Mouse (Mus musculus) midbrain, embryonic 15.5 days (tissue): ENCODE data around the gene Zbtb20. TPM values are rescaled to one million over a fixed set of nuclear protein-coding genes. Genes with fewer than 3 reads are reported as not detected.

Experiments used
- ATAC-seq: fragments of 200-750 bp; cut with Nextera tagmentation; replicated peaks from 2 replicates; pipeline ENCODE4 v1.8.0; 2017; ENCODE audit warnings: moderate TSS enrichment
- H3K27ac ChIP-seq: fragments of 300-500 bp; sonication (generic); 2 replicates; pipeline ENCODE4 v1.5.1; 2015; ENCODE audit warnings: mild to moderate bottlenecking, inconsistent platforms
- H3K27me3 ChIP-seq: fragments of 300-500 bp; sonication (generic); replicated peaks from 2 replicates; pipeline ENCODE4 v1.6.1; 2015; ENCODE audit warnings: inconsistent platforms
- H3K36me3 ChIP-seq: fragments of 300-500 bp; sonication (generic); replicated peaks from 2 replicates; pipeline ENCODE4 v1.6.1; 2015; ENCODE audit warnings: inconsistent platforms
- H3K4me1 ChIP-seq: fragments of 300-500 bp; sonication (generic); 2 replicates; pipeline ENCODE4 v1.6.1; 2015; ENCODE audit warnings: inconsistent platforms
- H3K4me2 ChIP-seq: fragments of 300-500 bp; sonication (generic); 2 replicates; pipeline ENCODE4 v1.6.1; 2015; ENCODE audit warnings: inconsistent platforms, mild to moderate bottlenecking, moderate library complexity
- H3K4me3 ChIP-seq: fragments of 300-500 bp; sonication (generic); 2 replicates; pipeline ENCODE4 v1.5.1; 2015; ENCODE audit warnings: mild to moderate bottlenecking, inconsistent platforms
- H3K9ac ChIP-seq: fragments of 300-500 bp; sonication (generic); 2 replicates; pipeline ENCODE4 v1.6.1; 2015; ENCODE audit warnings: mild to moderate bottlenecking, inconsistent platforms
- H3K9me3 ChIP-seq: fragments of 300-500 bp; sonication (generic); 2 replicates; pipeline ENCODE4 v1.6.1; 2016; ENCODE audit warnings: inconsistent platforms
- WGBS: fragments of 180-500 bp; shearing (Covaris S2); methylation state at CpG from one replicate; pipeline ENCODE4 v1.1.7; 2015; ENCODE audit warnings: mixed read lengths; 5-methylcytosine and 5-hydroxymethylcytosine counted together
- microRNA counts: library from miRNA; unstranded; fragments of <30 nt; microRNA quantifications from one replicate; lab custom pipeline; 2016
- microRNA-seq: library from miRNA; unstranded; fragments of <30 nt; microRNA quantifications from one replicate; pipeline ENCODE4, GENCODE M21; 2016
- polyA plus RNA-seq: library from polyadenylated mRNA; unstranded; fragments of >200 nt; fragmentation: Nextera tagmentation; extraction: Ambion mirVana; gene quantifications from 2 replicates; pipeline ENCODE4 v1.2.1, GENCODE M21; 2015

Gene Zbtb20
- polyA plus RNA-seq, 1 experiment from 2014 or later, result 76.5 TPM

- no peak overlapping the region for H3K4me2 ChIP-seq
- H3K36me3 ChIP-seq, result no peaks in the 10 kb centered on the region
- H3K4me1 ChIP-seq, result no peaks in the 10 kb centered on the region
- no peaks in the 10 kb centered on the region for H3K27me3 ChIP-seq
- no peak overlapping the region for H3K27ac ChIP-seq
- no peak overlapping the region for H3K9ac ChIP-seq
- no peak overlapping the region for H3K4me3 ChIP-seq
- ATAC-seq, result no peak
- H3K9me3 ChIP-seq, result no peaks in the 10 kb centered on the region
These were observed 797.0 kb downstream of the Zbtb20 start for GRCm38 (mm10) chr16:43672697-43673096.

DNA sequence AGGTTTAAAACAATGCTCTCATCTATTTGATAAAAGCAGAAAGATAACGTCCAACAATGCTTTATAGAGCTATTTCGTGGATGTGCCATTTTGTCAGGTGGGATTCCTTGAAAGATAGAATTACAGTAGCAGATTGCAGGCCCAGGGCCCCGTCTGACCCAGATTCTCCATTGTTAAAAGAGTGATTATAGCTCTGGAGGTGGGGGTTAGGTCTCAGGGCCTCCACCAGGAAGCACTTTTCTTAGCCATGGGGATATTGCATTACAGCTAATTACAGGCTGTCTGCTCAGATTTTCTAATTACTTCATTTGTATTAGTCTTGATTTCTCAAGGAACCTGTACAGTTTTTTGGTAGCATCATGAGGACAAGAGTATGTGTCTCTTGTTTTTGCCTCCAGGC lies 798.7 kb downstream of the Zbtb20 start:
- Histone ChIP-seq H3K36me3 (no peaks in the 10 kb centered on the region), H3K27ac (no peak overlapping the region), H3K27me3 (no peaks in the 10 kb centered on the region), H3K4me2 (no peak overlapping the region), H3K9me3 (no peaks in the 10 kb centered on the region), H3K4me3 (no peak overlapping the region), H3K9ac (no peak overlapping the region), H3K4me1 (no peaks in the 10 kb centered on the region)
- ATAC-seq, result no peak
- 76% methylated on average over 3 of the region's 3 CpGs for WGBS

DNA sequence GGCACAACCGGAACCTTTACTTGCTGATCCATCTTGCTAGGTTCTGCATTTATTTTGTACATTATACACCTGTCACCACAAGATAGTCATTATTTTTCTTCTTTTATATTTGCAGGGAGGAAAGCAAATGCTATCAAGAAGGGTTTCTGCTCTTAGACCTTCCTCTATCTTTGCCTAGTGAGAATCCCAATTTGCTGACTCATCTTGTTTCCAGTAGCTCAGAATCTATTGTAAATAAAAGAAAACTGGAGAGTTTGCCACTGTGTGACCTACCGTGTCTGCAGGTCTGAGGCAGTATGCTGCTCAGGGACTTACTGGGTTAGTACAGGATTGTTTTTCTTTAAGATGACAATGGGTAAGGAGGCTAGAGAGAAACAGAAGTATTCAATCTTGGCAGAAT lies 812.3 kb downstream of the Zbtb20 start:
- Histone ChIP-seq H3K27ac (no peak overlapping the region), H3K9ac (no peak overlapping the region), H3K36me3 (no peaks in the 10 kb centered on the region), H3K27me3 (no peaks in the 10 kb centered on the region), H3K4me3 (no peak overlapping the region), H3K4me1 (no peaks in the 10 kb centered on the region), H3K4me2 (no peak overlapping the region), H3K9me3 (no peaks in the 10 kb centered on the region)
- WGBS, result 79% methylated on average over 2 of the region's 2 CpGs
- ATAC-seq, result no peak

DNA sequence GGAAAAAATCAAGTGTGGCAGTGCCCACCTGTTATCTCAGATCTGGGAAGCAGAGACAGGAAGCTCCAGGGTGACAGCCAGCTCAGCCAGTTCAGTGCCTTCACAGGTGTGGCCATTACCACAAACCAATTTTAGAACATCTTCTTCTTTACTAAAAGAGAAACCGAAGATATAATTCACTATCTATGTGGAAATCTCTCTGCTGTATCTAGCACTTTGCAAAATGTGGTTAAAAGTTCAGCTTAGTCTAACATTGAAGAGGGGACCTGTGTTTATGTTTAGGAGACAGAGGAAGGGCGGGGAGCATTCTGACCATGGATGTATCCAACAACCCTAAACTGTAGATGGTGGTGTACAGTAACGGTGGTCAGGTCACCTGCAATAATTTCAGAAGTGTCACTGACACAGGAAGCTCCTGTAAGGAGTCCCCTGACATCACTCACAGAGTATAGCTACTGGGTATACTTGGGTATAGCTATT lies 814.6 kb downstream of the Zbtb20 start:
- no peaks in the 10 kb centered on the region for H3K36me3 ChIP-seq
- no peaks in the 10 kb centered on the region for H3K9me3 ChIP-seq
- ATAC-seq, result no peak
- WGBS, result 95% methylated on average over 3 of the region's 3 CpGs
- no peaks in the 10 kb centered on the region for H3K4me1 ChIP-seq
- H3K27ac ChIP-seq, result no peak overlapping the region
- H3K27me3 ChIP-seq, result no peaks in the 10 kb centered on the region
- no peak overlapping the region for H3K4me2 ChIP-seq
- H3K9ac ChIP-seq, result no peak overlapping the region
- H3K4me3 ChIP-seq, result no peak overlapping the region

DNA sequence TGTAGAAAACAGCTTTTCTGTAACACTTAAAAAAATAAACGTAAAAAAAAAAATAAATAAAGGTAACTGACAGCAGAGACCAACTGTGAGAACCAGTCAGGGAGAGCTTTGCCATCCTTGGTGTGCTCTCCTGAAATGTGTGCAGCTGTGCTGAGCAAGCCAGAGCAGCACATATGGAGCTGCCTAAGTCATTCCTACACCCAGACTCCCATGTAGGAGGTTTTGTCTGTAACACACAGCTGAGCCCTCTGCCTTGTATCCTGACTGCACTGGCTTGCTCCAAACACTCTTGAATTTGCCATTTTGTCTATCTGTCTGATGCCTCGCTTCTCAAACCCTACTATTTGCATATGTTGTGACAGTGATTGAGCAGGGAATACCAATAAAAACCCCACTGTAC lies 815.2 kb downstream of the Zbtb20 start:
- 85% methylated on average over 2 of the region's 2 CpGs for whole genome bisulfite sequencing
- H3K27me3 ChIP-seq, result no peaks in the 10 kb centered on the region
- no peak overlapping the region for H3K27ac ChIP-seq
- H3K36me3 ChIP-seq, result no peaks in the 10 kb centered on the region
- no peak overlapping the region for H3K4me2 ChIP-seq
- no peak overlapping the region for H3K4me3 ChIP-seq
- H3K4me1 ChIP-seq, result no peaks in the 10 kb centered on the region
- no peaks in the 10 kb centered on the region for H3K9me3 ChIP-seq
- no peak overlapping the region for H3K9ac ChIP-seq
- no peak for ATAC-seq

DNA sequence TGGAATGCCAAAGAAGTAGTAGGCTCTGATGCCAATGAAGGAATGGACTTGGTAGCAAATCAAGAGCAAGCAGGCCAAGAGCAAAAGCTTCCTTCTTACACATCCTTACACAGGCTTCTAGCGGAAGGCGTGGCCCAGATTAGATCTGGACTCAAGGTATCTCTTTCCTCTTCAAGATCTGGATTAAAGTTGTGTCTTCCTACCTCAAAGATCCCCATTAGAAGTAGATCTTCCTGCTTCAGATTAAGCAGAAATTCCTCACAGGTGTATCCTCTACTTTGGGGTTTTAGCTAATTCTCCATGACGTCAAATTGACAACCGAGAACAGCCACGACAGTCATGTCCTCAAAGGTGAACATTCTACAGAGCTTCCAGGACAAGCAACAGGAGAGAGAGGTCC lies 816.1 kb downstream of the Zbtb20 start:
- H3K4me2 ChIP-seq, result no peak overlapping the region
- H3K36me3 ChIP-seq, result no peaks in the 10 kb centered on the region
- no peaks in the 10 kb centered on the region for H3K4me1 ChIP-seq
- no peak overlapping the region for H3K27ac ChIP-seq
- 93% methylated on average over 5 of the region's 5 CpGs for WGBS
- no peaks in the 10 kb centered on the region for H3K27me3 ChIP-seq
- no peak overlapping the region for H3K4me3 ChIP-seq
- H3K9ac ChIP-seq, result no peak overlapping the region
- no peaks in the 10 kb centered on the region for H3K9me3 ChIP-seq
- no peak for ATAC-seq

MicroRNA genes within 50 kb of the gene (microRNA counts, 519-probe panel; counts per million panel counts)
- not detected for microRNA mmu-miR-568 (lab: Ali Mortazavi, UCI)

Small RNAs within 50 kb of the gene (microRNA-seq; reads per million reads assigned to microRNA genes)
- gene Mir568, result not detected
